Mouse (Mus musculus): ENCODE data around the gene Dmap1.

GRCm38 (mm10) chr4:117628464-117628863 lies 53.6 kb downstream of the Dmap1 start:
- TF ChIP-seq CTCF (IDR thresholded peaks at IDR 0.05), result peak; percentile 16; the same call in 1 of the 2 replicates
- TF ChIP-seq EP300 (IDR thresholded peaks at IDR 0.05), result no peak
